Mouse (Mus musculus) large intestine, adult 2 months (tissue): ENCODE data around the gene Sema3b. TPM values are rescaled to one million over a fixed set of nuclear protein-coding genes. Genes with fewer than 3 reads are reported as not detected.

ENCODE experiments used
- DNase-seq: peaks from one replicate; pipeline ENCODE4 v3.0.0-alpha.2; 2012; ENCODE audit warnings: low read depth, low spot score
- WGBS: fragments of 180-500 bp; shearing (Covaris S2); methylation state at CpG from one replicate; pipeline ENCODE4 v1.1.7; 2018; 5-methylcytosine and 5-hydroxymethylcytosine counted together
- polyA plus RNA-seq: library from polyadenylated mRNA; depleted of rRNA; stranded (reverse); fragments of >200 nt; gene quantifications from 2 replicates; pipeline ENCODE4 v1.2.3, GENCODE M21; 2012; rRNA removed

The Sema3b gene
- 38.6 and 47.6 TPM in 2 replicates for polyA plus RNA-seq

GRCm38 (mm10) chr9:107608741-107609432 lies at the start of gene Sema3b:
Gene Sema3b, minus strand, starts transcription at chr9:107609229.
- WGBS = 37% methylated on average over 12 of the region's 12 CpGs
- no peak for DNase-seq

GRCm38 (mm10) chr9:107658096-107658495 lies 49.1 kb upstream of the Sema3b start:
- 89% methylated on average over 6 of the region's 6 CpGs for WGBS
- no peak for DNase-seq

DNA sequence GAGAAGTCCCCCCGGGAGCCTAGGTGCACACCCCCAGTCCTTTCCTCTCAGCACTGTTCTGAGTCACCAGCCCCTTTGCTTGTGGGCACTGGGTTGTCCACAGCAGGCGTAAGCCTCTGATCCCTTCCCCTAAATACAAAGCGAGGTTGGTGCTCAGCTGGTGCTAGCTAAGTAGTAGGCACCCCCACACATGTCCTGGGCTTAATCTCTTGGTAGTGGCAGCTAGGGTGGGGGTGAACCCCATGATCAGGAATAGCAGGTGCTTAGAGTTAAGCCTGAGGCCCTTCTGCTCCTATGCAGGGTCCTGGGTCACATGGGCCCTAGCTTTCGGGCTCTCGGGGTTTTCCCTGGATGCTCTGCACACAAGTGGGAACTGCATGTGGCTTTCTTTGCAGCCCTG lies 48.1 kb upstream of the Sema3b start:
- WGBS = 91% methylated on average over 5 of the region's 5 CpGs
- DNase-seq = no peak

DNA sequence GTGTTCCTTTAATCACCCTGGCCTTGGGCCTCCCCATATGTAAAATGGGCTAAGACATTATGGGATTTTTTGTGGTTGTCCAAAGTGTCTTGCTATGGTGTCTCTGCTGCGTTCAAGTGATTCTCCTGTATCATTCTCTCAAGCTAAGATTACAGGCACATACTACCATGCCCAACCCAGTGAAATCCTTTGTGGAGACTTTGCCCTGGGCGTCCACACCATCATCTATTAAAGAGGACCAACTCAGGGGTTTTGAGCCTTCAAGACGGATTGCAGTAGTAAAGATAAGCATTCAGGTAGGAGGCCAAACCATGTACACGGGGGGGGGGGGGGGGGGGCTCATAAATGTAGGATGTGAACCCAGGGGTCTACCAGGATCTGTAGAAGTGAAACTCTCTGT lies 45.6 kb upstream of the Sema3b start:
- WGBS = 38% methylated on average over 4 of the region's 4 CpGs
- DNase-seq = no peak

DNA sequence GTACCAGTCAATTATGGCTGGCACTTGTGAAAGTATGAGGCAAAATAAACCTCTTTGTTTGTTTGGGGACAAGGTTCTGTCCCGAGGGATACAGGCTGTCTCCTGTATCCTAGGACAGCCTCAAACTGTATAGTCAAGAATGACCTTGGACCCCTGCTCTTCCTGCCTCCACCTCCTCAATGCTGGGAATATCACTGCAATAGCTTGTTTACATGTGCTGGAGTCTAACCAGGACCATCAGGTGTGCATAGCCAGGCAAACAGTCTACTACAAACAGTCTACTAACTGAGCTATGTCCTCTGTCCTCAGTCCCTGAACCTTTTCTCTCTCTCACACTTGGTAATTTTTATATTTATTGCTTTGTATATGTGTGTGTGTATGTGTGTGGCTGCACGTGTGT lies 44.4 kb upstream of the Sema3b start:
- WGBS = 40% methylated on average over 2 of the region's 2 CpGs
- DNase-seq = no peak

DNA sequence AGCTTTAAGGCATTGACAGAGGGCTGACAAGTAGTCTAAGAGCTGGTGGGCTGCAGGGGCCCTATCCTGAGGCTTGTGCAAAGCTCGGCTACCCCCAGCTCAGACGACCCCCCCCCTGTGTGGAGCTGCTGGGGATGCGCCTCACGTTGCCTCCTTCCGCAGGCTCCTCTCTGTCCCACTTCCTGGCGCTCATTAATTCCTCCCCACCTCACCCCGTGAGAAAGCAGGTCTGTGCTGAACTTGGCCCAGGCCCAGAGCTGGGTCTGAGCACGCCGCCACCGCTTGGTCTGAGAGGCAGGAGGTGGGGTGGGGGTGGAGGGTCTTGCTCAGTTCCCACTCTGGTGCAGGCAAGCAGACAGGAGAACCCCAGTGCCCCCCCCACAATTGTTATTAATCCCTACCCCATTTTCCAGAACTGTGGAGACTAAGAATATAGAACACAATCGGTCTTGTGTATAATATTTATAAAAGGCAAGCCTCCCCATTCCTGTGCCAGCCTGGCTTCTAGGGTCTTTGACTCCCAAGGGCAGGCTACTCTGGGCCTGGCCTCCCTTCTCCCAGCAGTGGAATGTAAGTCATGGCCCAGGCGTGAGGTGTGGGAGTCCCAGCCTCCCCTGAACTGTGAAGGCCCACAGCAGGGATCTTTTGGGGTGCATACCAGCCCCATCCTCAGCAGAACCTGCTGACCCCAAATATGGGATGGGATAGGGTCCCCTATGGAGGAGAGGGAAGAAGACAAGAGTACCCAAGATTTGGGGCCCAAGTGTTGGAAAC lies 41.9 kb upstream of the Sema3b start:
- WGBS = 63% methylated on average over 12 of the region's 12 CpGs
- DNase-seq = no peak

DNA sequence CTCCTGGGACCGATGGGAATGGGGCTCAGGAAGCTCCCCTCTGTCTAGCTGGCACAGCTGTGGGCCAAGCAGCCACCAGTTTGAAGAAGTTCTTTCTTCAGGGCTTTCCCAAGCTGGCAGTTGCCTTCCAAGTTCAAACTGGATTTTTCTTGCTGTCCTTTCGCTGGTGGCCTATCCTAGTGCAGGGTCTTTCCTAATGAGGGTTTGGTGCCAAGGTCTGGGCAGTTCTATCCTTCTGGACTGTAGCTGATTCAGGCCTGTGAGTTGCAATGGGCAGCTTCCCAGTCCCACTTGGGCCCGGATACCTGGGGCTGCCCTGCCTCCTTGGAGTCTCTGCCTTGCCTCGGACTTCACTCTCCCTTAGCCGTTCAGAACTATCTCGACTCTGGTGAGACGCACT lies 41.2 kb upstream of the Sema3b start:
- 74% methylated on average over 7 of the region's 7 CpGs for WGBS
- no peak for DNase-seq

GRCm38 (mm10) chr9:107648767-107649166 lies 39.7 kb upstream of the Sema3b start:
- DNase-seq = no peak
- 45% methylated on average over 3 of the region's 3 CpGs for WGBS

- DNase-seq = no peak
- WGBS = 74% methylated on average over 6 of the region's 6 CpGs
These were observed 37.9 kb upstream of the Sema3b start for GRCm38 (mm10) chr9:107646975-107647374.

DNA sequence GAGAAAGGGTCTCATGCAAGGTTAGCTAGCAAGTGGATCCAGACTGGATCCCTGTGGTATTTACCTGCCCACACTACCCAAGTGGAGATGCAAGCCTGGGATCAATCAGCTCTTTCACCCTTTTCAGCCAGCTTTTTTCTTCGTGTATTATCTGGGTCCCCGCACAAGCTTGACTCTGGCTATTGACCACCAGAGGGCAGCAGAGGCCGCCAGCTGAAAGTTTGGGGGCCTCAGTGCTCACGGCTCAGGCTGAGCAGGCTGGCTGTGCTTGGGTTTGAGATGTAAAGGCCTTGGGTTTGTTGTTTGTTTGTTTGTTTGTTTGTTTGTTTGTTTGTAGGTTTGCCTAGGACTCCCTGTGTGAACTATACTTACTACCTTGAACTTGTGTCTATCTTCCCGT lies 36.5 kb upstream of the Sema3b start:
- no peak for DNase-seq

GRCm38 (mm10) chr9:107645153-107645510 lies 36.1 kb upstream of the Sema3b start:
- no peak for DNase-seq
- 32% methylated on average over 7 of the region's 7 CpGs for WGBS

More for the DNA sequence above, 36.5 kb upstream of the Sema3b start:
- WGBS = 17% methylated on average over 5 of the region's 5 CpGs

DNA sequence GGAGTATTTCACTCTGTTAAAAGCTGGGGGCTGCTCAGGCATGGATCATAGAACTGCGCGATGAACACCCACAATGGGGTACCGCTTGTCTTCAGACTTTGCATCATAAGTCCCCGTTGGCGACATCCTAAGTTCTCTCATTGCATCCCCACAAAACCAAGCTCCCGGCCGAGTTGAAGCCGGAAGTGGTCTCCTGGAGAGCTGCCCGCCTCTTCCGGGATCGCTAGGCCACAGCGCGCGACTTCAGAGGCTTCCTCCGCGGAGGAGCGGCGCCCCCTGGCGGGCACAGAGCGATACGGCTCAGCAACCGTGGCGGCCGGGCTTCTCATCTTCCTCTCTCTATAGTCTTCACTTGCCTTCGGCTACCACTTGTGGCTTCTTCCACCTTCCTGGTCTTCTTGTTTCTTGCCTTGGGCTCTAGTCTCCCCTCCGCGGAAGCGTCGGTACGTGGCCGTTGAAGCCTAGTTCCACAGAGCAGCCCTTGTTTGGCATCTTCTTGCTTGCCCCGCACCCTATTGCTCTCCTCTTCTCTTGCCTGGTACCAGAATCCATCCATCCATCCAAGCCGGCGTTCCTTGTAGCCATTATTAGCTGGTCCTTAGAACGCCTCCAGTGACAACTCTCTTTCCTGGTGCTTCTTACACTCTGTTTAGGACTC lies 35.6 kb upstream of the Sema3b start:
- WGBS = 2% methylated on average over 35 of the region's 35 CpGs

GRCm38 (mm10) chr9:107643544-107644214 lies 34.6 kb upstream of the Sema3b start:
- DNase-seq = no peak
- WGBS = 91% methylated on average over 13 of the region's 13 CpGs

More for the DNA sequence above, 35.6 kb upstream of the Sema3b start:
- no peak for DNase-seq

DNA sequence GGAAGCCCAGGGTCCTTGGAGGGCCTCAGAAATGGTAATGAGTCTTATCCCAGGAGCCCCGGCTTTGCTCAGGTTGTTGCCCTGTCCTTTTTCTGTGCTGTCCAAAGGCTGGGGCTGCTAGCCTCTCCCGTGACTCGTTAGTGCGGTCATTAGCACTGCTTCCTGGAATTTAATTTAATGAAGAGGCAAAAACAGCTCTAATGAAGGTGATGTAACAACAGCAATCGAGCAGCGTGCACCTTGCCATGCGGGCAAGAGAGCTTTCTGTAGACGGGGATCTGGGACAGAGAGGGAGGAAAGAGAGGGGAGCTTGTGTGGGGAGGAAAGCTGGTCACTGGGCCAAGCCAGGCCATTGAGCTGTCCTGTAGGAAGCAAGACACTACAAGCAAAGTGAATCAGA lies 32.6 kb upstream of the Sema3b start:
- no peak for DNase-seq
- 85% methylated on average over 8 of the region's 8 CpGs for WGBS

- WGBS = 51% methylated on average over 8 of the region's 8 CpGs
- DNase-seq = no peak
These were observed 31.3 kb upstream of the Sema3b start for GRCm38 (mm10) chr9:107640257-107640772.

DNA sequence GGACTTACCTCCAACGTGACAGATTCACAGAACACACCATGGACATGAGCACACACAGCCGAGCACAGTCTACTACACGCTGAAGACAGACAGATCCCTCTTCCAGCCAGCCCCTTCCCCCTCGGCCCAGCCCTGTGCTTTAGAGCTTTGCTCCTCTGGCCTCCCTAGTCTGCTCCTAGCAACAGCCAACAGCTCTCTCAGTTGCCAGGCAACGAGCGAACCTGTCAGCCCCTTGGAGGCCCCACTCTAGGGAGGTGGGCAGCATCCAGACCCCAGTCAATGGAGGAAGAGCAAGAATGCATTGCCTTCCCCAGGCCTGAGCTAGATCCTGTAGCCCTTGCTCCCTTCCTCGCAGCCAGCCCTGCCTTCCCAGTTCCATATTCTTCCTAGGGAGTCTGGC lies 28.0 kb upstream of the Sema3b start:
- 76% methylated on average over 7 of the region's 7 CpGs for WGBS
- DNase-seq = no peak

GRCm38 (mm10) chr9:107635279-107636028 lies 26.4 kb upstream of the Sema3b start, which contains the start of gene Gnai2:
Gene Gnai2, minus strand, starts transcription at chr9:107635367.
- 4% methylated on average over 38 of the region's 38 CpGs for WGBS
- peak; percentile 95 for DNase-seq

DNA sequence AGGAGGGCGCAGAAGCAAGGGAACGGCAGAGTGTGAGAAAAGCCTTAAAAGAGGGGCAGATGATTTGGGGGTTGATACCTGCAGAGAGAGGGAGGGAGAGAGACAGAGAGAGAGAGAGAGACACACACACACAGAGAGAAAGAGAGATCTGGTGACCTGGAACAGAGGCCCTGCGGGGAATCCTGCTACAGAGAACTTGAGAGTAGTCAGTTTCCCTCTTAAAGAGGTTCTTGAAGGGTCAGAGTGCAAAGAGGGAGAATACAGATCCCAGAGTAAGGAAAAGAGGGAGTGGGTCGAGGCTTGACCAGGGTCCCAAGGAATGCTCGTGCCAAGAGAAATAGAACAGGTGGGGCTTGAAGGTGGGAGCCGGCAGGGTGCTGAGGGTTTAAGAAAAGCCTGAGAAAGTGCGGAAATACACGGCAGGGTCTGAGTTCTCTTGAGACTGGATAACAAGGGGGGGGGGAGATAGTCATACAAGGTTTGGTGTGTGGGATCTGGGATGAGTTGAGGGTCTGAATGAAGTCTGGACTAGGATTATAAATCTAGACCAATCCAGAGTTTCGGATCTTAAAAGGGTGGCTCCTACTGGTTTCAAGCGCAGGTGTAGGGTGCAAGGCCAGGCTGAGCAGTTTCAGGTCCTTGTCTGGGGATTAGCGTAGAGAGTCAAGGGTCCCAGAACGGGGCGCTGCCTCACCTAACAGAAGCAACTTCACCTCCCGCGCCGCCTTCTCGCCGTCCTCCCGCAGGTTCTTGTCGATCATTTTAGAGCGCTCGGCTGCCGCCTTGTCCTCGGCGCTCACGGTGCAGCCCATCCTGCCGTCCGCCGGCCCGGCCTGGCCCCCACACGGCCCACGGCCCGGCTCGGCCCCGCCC lies 25.6 kb upstream of the Sema3b start:
- WGBS = 2% methylated on average over 35 of the region's 35 CpGs
- no peak for DNase-seq
